Mouse (Mus musculus): Measurements from ENCODE around the gene Fsip1. TPM values are rescaled to one million over a fixed set of nuclear protein-coding genes. Genes with fewer than 3 reads are reported as not detected.

The Fsip1 gene
- total RNA-seq, 2 experiments from 2014 or later = not detected

DNA sequence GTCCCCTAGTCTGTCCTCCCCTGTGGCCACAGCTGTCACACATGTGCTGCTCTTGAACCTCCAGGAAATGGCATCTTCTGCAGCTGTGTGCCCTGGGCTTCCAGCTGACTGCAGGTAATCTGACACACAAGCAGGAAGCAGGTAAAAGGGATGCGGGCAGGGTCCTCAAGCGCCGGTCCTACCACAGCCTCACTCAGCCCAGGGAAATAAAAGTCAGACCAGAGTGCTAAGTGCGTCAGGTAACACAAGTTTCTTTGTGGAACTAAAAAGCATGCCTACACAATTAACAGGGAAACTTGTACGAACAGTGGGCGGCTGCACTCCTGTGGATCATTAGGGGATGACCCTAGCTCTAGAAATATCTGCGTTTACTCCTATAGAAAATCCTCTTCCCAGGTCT lies 20.6 kb downstream of the Fsip1 start:
- TF ChIP-seq CTCF (IDR thresholded peaks at IDR 0.05) = no peak
- Histone ChIP-seq H3K4me3 (no peak overlapping the region), H3K27ac (no peak overlapping the region)
- no peak for DNase-seq
- intact Hi-C loops (cut with DNase I) = no loop called here

DNA sequence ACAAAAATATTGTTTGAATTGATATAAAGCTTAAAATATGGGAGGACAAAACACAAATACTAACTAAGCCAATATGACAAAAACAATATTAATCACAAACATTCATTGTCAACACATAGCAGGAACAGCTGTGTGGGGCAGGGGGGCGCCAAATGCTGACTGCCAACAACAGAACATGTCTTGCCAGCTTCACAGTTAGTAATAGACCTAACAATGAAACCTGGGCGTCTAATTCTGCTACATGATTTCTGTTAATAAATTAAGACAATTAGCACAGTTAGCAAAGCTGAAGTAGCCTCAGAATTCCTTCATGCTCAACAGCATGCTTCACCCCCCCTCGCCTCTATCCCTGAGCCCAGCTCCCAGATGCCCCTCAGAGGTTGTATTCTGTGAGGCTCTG lies 21.2 kb downstream of the Fsip1 start:
- Histone ChIP-seq H3K27ac (no peak overlapping the region), H3K4me3 (no peak overlapping the region)
- no peak for DNase-seq
- intact Hi-C loops (cut with DNase I) = no loop called here
- no peak for TF ChIP-seq CTCF (IDR thresholded peaks at IDR 0.05)

DNA sequence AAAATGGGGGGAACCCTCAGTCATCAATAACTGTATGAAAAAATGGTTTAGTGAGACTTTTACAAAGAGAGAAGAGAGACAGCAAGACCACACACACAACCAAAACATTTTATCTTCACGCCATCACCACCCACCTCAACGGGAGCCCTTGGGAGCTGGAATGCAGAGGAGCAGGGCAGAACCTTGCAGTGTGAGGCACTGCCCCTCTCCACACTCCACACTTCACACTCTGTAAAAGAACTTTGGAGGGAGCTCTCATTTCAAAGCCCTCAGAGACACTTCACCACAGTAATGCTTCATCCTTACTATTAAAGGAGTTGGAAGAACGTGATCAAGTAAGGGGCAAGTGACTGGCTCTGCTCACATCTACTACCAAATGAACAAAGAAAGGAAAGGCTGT lies 26.2 kb downstream of the Fsip1 start:
- no peak overlapping the region for H3K4me3 ChIP-seq
- intact Hi-C loops (cut with DNase I) = no loop called here
- no peak for TF ChIP-seq CTCF (IDR thresholded peaks at IDR 0.05)
- no peak for DNase-seq
- H3K27ac ChIP-seq = no peak overlapping the region

DNA sequence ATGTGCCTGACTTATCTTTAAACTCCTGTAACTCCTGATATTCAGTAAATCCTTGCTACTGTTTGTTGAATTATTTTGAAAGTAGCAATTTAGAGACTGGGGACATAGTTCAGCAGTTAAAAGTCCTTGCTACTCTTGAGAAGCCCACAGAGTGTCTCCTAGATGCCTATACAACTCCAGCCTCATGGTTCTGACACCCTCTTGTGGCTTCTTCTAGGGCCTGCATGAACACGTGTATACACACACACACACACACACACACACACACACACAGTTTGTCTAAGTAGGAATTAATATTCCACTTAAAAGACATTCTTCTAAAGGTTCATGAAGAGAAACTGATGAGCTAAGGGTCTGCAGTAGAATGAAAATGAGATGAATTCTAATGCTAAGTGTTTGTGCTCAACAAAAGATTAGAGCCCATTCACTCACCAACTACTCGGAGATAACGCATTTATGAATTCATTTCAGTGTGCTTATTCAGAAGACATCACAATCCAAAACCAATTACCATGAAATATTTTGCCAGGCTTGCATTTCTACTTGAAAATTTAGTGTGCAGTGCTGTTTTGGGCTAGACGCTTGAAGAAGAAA lies 28.2 kb downstream of the Fsip1 start:
- no peak for DNase-seq
- H3K27ac ChIP-seq = no peak overlapping the region
- intact Hi-C loops (cut with DNase I) = no loop called here
- no peak for TF ChIP-seq CTCF (IDR thresholded peaks at IDR 0.05)
- H3K4me3 ChIP-seq = no peak overlapping the region

DNA sequence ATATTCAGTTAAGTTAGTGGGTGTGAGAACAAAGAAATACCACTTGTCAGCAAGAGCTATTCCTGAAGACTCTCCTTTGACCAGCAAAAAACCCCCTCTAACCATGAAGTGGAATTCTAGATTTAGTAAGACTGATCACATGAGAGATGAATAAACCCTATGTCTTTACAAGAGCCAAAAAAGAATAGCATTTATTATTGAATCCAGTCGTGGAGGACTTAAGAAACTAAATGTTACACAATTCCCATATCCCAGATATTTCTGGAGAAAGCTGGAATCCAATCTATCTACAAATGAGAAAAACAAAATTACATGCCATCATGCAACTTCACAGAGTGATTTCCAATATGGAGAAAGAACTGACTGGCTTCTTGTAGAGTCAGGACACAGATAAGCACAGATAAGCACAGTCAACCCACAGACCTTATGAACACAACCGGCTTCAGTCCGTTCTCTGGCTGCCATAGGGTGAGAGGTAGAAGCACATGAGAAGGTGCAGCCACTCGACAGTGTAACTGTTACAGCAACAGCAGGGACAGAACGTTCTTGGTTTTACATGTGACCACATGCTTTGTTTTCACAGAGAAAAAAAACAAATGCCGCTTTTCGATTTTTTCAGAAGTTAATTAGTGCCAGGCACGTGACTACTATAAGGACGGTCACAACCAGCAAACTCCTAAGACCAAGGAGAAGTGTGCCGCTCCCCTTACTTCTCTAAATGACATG lies 31.3 kb downstream of the Fsip1 start:
- no peak for DNase-seq
- no peak overlapping the region for H3K27ac ChIP-seq
- TF ChIP-seq CTCF (IDR thresholded peaks at IDR 0.05) = no peak
- H3K4me3 ChIP-seq = no peak overlapping the region
- intact Hi-C loops (cut with DNase I) = no loop called here

DNA sequence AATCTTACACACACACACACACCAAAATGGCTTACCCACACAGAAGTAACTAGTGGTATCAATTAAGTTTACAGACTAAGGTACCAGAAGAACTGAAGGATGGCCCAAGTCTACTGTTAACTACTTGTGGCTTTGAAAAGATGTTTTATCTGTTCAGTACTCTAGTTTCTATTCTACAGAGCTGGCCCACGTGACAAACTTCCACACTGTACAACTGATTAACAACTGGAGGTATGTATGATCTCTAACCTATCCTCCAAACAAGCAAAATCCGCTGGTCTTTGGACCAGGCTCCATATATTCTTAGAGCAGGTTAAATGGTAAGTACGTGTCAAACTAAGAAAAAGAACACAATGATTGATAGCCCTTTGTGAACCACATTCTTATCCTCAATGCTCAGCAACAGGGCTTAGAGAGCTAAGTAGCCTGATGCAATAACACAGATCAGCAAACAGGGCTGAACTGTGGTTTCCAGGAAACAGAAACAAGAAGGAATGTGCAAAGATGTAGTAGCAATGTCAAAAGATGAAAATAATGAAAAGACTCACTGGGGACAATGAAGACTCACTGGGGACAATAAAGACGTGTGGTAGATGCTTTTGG lies 38.7 kb downstream of the Fsip1 start:
- Histone ChIP-seq H3K27ac (no peak overlapping the region), H3K4me3 (no peak overlapping the region)
- DNase-seq = no peak
- no peak for TF ChIP-seq CTCF (IDR thresholded peaks at IDR 0.05)
- intact Hi-C loops (cut with DNase I) = no loop called here

DNA sequence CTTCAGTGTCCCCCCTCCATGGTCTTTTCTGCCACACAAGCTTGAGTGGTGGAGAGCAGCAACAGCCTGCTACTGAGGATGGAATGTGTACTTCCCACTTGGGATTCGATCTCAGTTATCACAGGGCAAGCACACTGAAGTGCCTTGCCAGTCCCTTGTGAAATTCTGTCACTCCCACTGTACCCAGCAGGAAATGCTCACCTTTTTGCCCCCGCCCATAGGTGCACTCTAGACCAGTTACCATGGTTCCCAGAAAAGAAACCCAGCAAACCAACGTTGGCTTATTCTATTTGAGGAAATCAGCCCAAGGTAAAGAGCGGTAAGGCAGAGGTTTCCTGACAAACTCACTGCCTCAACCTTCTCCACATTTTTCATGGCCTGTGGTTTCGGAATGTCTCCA lies 47.1 kb downstream of the Fsip1 start:
- Histone ChIP-seq H3K27ac (no peak overlapping the region), H3K4me3 (no peak overlapping the region)
- no peak for TF ChIP-seq CTCF (IDR thresholded peaks at IDR 0.05)
- DNase-seq = no peak
- intact Hi-C loops (cut with DNase I) = no loop called here

DNA sequence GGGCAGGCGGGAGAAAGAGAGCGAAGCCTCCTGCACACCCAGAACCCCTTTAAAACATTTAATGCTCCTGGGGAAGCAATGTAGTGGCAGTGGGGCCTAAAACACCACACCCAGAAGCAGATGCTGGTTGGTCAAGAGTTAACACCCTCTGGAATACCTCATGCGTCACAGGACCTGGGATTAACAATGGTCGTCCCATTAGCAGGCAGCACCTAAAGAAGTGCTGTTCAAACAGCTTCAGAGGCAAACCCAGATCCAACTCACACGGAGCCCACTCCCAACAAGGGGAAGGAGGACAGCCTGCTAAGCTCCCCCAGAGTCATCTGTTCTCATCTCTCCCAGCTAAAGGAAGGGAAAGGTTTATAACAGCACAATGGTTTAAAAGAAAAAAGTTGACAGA lies 48.1 kb downstream of the Fsip1 start:
- intact Hi-C loops (cut with DNase I) = no loop called here
- no peak for TF ChIP-seq CTCF (IDR thresholded peaks at IDR 0.05)
- DNase-seq = no peak
- H3K27ac ChIP-seq = no peak overlapping the region
- no peak overlapping the region for H3K4me3 ChIP-seq

DNA sequence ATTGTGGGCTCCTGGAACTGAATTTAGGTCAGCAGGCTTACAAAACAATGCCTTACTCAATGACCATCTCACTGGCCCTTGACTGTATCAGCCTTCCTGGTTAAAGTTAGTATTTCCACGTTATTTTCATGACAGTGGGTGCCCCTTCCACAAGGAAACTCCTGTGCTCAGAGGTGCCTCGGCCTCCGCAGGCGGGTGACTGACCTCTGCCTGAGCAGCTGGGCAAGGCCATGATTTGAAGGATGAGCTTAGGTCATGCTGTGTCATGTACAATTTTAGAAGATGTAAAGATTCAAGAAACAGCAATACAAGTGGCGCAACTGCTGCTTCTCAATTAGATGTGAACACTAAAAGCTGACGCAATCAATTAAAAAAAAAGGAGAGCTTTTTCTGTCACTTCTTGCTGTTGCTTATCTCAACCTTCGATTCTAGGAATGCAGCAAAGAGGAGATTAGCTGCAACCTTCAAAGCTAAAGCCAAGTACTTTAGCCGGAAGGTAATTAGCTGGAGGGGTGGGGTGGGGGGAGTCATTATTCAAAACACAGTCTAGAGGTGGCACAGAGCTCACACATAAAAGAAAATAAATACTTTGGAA lies 50.7 kb downstream of the Fsip1 start:
- no peak for DNase-seq
- no peak overlapping the region for H3K4me3 ChIP-seq
- intact Hi-C loops (cut with DNase I) = no loop called here
- TF ChIP-seq CTCF (IDR thresholded peaks at IDR 0.05) = no peak
- H3K27ac ChIP-seq = no peak overlapping the region

DNA sequence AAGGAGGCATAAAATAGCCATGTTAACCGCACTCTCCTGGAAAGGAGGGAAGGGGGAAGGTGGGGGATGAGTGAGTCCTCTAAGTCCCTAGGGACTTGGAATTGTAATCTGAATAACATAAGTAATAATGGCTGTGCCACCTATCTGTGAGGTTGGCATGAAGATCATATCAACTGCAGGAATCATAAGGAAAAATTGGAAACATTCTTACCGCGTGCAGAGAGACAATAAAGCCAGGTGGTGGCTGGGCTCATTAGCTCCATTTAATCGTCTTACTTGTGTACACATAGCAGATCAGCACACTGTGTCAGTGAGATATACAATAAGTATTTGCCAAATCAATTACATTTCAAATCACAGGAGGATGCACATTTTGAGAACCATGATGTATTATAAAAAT lies 52.1 kb downstream of the Fsip1 start:
- TF ChIP-seq CTCF (IDR thresholded peaks at IDR 0.05) = no peak
- intact Hi-C loops (cut with DNase I) = no loop called here
- no peak for DNase-seq
- H3K27ac ChIP-seq = no peak overlapping the region
- no peak overlapping the region for H3K4me3 ChIP-seq

DNA sequence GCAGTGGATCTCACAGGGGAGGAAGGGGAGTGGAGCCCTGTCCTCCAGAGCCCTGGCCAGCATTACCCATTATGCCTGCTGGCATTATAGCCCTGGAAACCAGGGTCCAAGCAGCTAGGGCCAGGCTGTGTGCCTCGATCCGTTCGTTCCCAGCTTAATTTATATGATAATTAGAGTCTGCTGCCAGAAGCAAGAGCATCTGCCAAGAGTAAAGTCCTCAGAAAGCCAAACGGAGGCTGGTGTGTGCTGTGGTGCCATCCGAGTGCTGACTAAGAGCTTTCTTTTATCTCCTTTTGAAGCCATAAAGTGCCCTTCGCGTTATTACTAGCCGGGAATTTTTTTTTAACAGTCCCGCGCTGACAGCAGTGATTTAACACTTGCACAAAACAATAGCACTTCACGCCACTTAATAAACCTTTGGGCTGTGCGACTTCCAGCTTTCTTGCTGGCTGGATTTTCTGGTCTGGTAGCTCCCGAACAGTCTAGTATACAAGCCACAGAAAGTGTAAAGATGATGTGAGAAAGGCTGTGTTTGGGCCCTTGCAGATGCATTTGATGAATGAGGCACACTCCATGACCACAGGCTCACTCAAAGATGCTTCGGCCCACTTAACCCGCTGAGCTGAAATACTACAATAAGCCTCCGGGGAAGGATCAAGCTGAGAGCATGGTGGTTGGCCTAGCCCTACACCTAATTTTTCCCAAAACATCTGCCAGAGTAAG lies 52.9 kb downstream of the Fsip1 start:
- H3K27ac ChIP-seq = no peak overlapping the region
- intact Hi-C loops (cut with DNase I) = no loop called here
- no peak overlapping the region for H3K4me3 ChIP-seq
- TF ChIP-seq CTCF (IDR thresholded peaks at IDR 0.05) = no peak
- no peak for DNase-seq

DNA sequence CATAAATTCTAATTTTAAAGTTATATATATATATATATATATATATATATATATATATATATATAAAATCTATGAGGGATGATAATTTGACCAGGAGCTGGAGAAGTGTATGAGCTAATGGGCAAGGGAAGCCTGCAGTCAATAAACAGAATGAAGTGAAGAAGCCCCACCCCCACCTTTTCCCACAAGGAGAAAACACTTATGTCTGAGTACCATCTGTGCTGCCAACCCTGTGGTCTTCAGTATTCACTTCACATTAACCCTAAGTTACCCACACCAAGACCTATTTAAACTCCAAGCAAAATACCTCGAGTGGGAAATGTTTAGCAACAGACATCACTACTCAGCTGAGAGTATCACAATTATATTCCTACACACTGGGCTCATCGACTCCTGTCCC lies 53.8 kb downstream of the Fsip1 start:
- intact Hi-C loops (cut with DNase I) = no loop called here

DNA sequence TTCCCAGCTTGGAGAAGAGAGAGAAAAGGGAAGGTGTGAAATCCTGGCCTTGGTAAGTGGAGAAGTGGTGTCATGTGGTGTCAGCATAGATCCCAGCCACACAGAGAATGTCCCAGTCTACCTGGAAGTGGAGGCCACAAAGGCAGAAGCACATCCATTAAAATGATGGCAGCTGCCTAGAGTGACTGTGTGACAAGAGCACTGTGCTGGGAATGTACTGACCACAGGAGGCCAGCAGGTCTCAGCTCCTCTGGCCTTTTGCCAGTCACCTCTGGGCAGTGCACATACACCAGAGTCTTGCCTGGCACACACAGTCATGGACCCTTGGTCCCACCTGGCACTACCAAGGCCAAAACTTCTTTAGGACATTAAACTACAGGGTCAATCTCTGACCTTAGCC lies 54.8 kb downstream of the Fsip1 start:
- no peak overlapping the region for H3K4me3 ChIP-seq
- H3K27ac ChIP-seq = no peak overlapping the region
- DNase-seq = no peak
- no peak for TF ChIP-seq CTCF (IDR thresholded peaks at IDR 0.05)
- intact Hi-C loops (cut with DNase I) = no loop called here

More for the DNA sequence above, 53.8 kb downstream of the Fsip1 start:
- TF ChIP-seq CTCF (IDR thresholded peaks at IDR 0.05) = no peak
- no peak overlapping the region for H3K4me3 ChIP-seq
- DNase-seq = no peak
- H3K27ac ChIP-seq = no peak overlapping the region
